Mouse (Mus musculus): ENCODE measurements around the gene Elmo2. TPM values are rescaled to one million over a fixed set of nuclear protein-coding genes. Genes with fewer than 3 reads are reported as not detected.
A peak's percentile ranks its signal among the peaks of the same experiment; 100 is the strongest.

The Elmo2 gene
- total and polyA plus RNA-seq, 3 experiments, result 17.4 to 27.6 TPM; not detected in 1

GRCm38 (mm10) chr2:165286361-165287201, 39.7 kb downstream of the Elmo2 start:
- peak overlapping the region; percentile 56 for H3K27ac ChIP-seq (ENCODE audit: control insufficient read depth, low read depth, low read length)
- TF ChIP-seq KAT2A (conservative IDR thresholded peaks at IDR 0.05; ENCODE audit: low read depth, low read length), result no peak
- 0 out of 2 replicates have a peak, but pooled peaks have one; percentile 25 for TF ChIP-seq HCFC1 (IDR thresholded peaks at IDR 0.05; ENCODE audit: low read depth, low read length)
- TF ChIP-seq MXI1 (IDR thresholded peaks at IDR 0.05; ENCODE audit: low read depth, low read length), result peak; percentile 44; the same call in 1 of the 2 replicates
- peak; percentile 36; the same call in 1 of the 2 replicates for TF ChIP-seq POLR2AphosphoS2 (IDR thresholded peaks at IDR 0.05; ENCODE audit: low read length)
- TF ChIP-seq SIN3A (IDR thresholded peaks at IDR 0.05; ENCODE audit: low read length), result peak; percentile 30; the same call in 1 of the 2 replicates
- no peak for TF ChIP-seq NELFE (IDR thresholded peaks at IDR 0.05; ENCODE audit: low read depth, low read length)
- peak; percentile 18 to 23; a peak in 1 of 4 replicates for TF ChIP-seq POLR2A (IDR thresholded peaks at IDR 0.05; ENCODE audit: control insufficient read depth in 1 of 2, insufficient read depth in 1 of 2, low read depth in 1 of 2, low read length in 2 of 2, poor library complexity in 1 of 2)
- no peak for TF ChIP-seq SMC3 (IDR thresholded peaks at IDR 0.05; ENCODE audit: low read depth, low read length)
- no peak for TF ChIP-seq NRF1 (IDR thresholded peaks at IDR 0.05; ENCODE audit: insufficient read depth, low read depth, low read length, poor library complexity, severe bottlenecking)
- H3K4me1 ChIP-seq (ENCODE audit: control insufficient read depth in 1 of 2, insufficient read depth in 2 of 2, low read length in 2 of 2), result peaks cover 3 to 22% of the 10 kb centered on the region in 2 experiments
- no peaks in the 10 kb centered on the region for H3K9me3 ChIP-seq (replicated peaks; ENCODE audit: insufficient read depth, low read length)
- H3K27me3 ChIP-seq (ENCODE audit: control insufficient read depth in 1 of 2, insufficient read depth in 2 of 2, low read length in 2 of 2), result no peaks in the 10 kb centered on the region
- DNase-seq (ENCODE audit: low read depth, low spot score), result peak; percentile 77
- peaks cover 7% of the 10 kb centered on the region; the same call in 1 of the 2 replicates for H3K79me2 ChIP-seq (ENCODE audit: control insufficient read depth, insufficient read depth, low read length, poor library complexity)
- H3K9ac ChIP-seq (ENCODE audit: control insufficient read depth, low read depth, low read length, poor library complexity, severe bottlenecking), result peak overlapping the region; percentile 80
- H3K36me3 ChIP-seq (ENCODE audit: control insufficient read depth in 1 of 2, insufficient read depth in 2 of 2, low read length in 2 of 2), result peaks cover 0 to 2% of the 10 kb centered on the region in 2 experiments; a peak in 2 of 4 replicates
- peak overlapping the region; percentile 82 to 92 for H3K4me3 ChIP-seq (ENCODE audit: control insufficient read depth in 1 of 2, insufficient read depth in 1 of 2, low read depth in 2 of 2, low read length in 2 of 2)

DNA sequence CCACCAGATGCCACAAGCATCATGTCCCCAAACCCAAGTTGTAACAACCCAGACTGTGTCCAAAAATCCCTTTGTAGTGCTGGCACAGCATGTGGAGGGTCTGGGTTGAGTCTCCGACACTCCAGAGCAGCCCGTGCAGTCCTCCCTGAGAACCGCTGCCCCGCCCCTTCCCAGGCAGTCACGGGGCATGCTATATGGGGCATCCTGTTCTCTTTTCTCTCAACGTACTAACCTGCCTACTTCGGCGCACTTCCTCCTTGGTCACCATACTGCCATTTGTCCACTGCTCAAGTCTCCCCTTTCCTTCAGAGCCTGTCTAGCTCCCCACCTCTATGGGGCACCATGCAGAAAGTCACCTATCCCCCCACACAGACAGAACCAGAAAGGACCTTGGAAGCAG, 40.7 kb downstream of the Elmo2 start:
- Histone ChIP-seq H3K9ac (ENCODE audit: control insufficient read depth, low read depth, low read length, poor library complexity, severe bottlenecking) (peak overlapping the region; percentile 33; the same call in 1 of the 2 replicates), H3K79me2 (ENCODE audit: control insufficient read depth, insufficient read depth, low read length, poor library complexity) (peaks cover 7% of the 10 kb centered on the region; the same call in 1 of the 2 replicates), H3K27me3 (ENCODE audit: control insufficient read depth in 1 of 2, insufficient read depth in 2 of 2, low read length in 2 of 2) (no peaks in the 10 kb centered on the region), H3K4me1 (ENCODE audit: control insufficient read depth in 1 of 2, insufficient read depth in 2 of 2, low read length in 2 of 2) (peaks cover 3 to 22% of the 10 kb centered on the region in 2 experiments), H3K36me3 (ENCODE audit: control insufficient read depth in 1 of 2, insufficient read depth in 2 of 2, low read length in 2 of 2) (peaks cover 0 to 2% of the 10 kb centered on the region in 2 experiments; a peak in 2 of 4 replicates), H3K27ac (ENCODE audit: control insufficient read depth, low read depth, low read length) (peak overlapping the region; percentile 56; the same call in 1 of the 2 replicates), H3K9me3 (replicated peaks; ENCODE audit: insufficient read depth, low read length) (no peaks in the 10 kb centered on the region), H3K4me3 (ENCODE audit: control insufficient read depth in 1 of 2, insufficient read depth in 1 of 2, low read depth in 2 of 2, low read length in 2 of 2) (no peak overlapping the region)
- no peak for TF ChIP-seq SIN3A (IDR thresholded peaks at IDR 0.05; ENCODE audit: low read length)
- no peak for TF ChIP-seq BHLHE40 (IDR thresholded peaks at IDR 0.05; ENCODE audit: borderline replicate concordance, low read depth, low read length)
- TF ChIP-seq TCF12 (IDR thresholded peaks at IDR 0.05; ENCODE audit: low read depth, low read length), result no peak
- no peak for TF ChIP-seq POLR2AphosphoS5 (IDR thresholded peaks at IDR 0.05; ENCODE audit: borderline replicate concordance, low read depth, low read length)
- TF ChIP-seq GABPA (IDR thresholded peaks at IDR 0.05; ENCODE audit: low read depth, low read length), result no peak
- no peak for TF ChIP-seq NELFE (IDR thresholded peaks at IDR 0.05; ENCODE audit: low read depth, low read length)
- TF ChIP-seq ELF1 (IDR thresholded peaks at IDR 0.05; ENCODE audit: low read depth, low read length), result no peak
- TF ChIP-seq USF2 (IDR thresholded peaks at IDR 0.05; ENCODE audit: borderline replicate concordance in 1 of 2, insufficient read depth in 1 of 2, low read depth in 1 of 2, low read length in 2 of 2), result no peak
- TF ChIP-seq JUND (IDR thresholded peaks at IDR 0.05; ENCODE audit: low read depth, low read length), result no peak
- TF ChIP-seq ZKSCAN1 (IDR thresholded peaks at IDR 0.05; ENCODE audit: low read depth, low read length), result no peak
- TF ChIP-seq USF1 (IDR thresholded peaks at IDR 0.05; ENCODE audit: low read depth, low read length), result no peak
- no peak for TF ChIP-seq POLR2AphosphoS2 (IDR thresholded peaks at IDR 0.05; ENCODE audit: low read length)
- no peak for TF ChIP-seq CHD1 (IDR thresholded peaks at IDR 0.05; ENCODE audit: low read depth, low read length)
- DNase-seq (ENCODE audit: low read depth, low spot score), result peak; percentile 26

Measured in MEL (cell line).